9 mouse cellular contexts compared by ENCODE assay signal in the genomic region with DNA sequence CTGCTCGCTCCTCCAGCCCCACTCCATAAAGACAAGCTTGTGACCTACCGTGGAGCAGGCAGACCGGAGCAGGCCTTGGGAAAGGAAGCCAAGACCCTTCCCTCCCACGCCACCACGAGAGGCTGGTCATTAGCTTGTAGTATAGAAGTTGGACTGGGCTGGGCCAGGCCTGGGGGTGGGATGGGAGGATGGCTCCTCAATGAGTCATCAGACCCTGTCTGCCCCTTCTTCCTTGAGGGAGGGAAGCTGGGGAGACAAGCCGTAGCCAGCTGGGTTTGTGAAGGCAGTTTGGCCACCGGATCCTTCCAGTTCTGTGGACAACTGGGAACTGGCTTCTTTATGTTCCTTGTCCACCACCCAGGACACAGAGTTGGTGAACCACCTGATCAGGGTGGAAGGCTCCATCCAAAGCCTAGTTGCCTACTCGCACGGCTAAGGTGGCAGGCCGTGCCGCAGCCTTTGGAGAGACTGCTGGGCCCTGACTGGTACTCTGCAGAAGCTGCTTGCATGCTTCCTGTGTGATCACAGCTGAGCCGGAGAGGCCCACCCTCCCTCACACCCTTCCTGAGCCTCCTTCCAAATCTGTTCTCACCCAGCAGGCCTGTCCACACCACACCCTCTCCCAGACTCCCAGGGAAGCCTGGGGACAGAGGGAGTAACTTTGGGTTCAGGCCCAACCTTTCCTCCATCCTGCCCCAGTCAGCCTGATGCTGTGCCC. TPM values are rescaled to one million over a fixed set of nuclear protein-coding genes. Genes with fewer than 3 reads are reported as not detected.
A peak's percentile ranks its signal among the peaks of the same experiment; 100 is the strongest.
DNase-seq lines count a peak whose midpoint lies in the region; ATAC-seq and TF ChIP-seq lines count a peak whose summit lies in the region.
"Had no signal": no experiment of that assay in that cellular context is flagged by ENCODE, and none has a peak within 500 bp of the region (broad histone marks: within the 10 kb centered on the region; RNA-seq: fewer than 3 reads in every experiment).

No protein-coding gene starts in this region.

- no peak overlapping the region for H3K27ac ChIP-seq in limb, embryonic 14.5 days (replicated peaks; ENCODE audit: low read depth, low read length)
- no peak overlapping the region for H3K27ac ChIP-seq in limb, embryonic 10.5 days
- H3K27ac ChIP-seq in embryonic facial prominence, embryonic 10.5 days (replicated peaks): peak overlapping the region; percentile 36; the same call in 1 of the 2 replicates
- no peak overlapping the region for H3K27ac ChIP-seq in liver, embryonic 15.5 days (replicated peaks)
- H3K27ac ChIP-seq in forebrain, postnatal 0 days (ENCODE audit: low read depth, low read length): no peak overlapping the region
- H3K27ac ChIP-seq: macrophage had no signal

- no peak overlapping the region for H3K4me3 ChIP-seq in limb, embryonic 14.5 days (replicated peaks; ENCODE audit: low read length)
- no peak overlapping the region for H3K4me3 ChIP-seq in limb, embryonic 10.5 days
- no peak overlapping the region for H3K4me3 ChIP-seq in embryonic facial prominence, embryonic 10.5 days
- no peak overlapping the region for H3K4me3 ChIP-seq in liver, embryonic 15.5 days (replicated peaks)
- H3K4me3 ChIP-seq in forebrain, postnatal 0 days (ENCODE audit: low read depth, low read length): no peak overlapping the region

- no peaks in the 10 kb centered on the region for H3K27me3 ChIP-seq in limb, embryonic 14.5 days (ENCODE audit: control insufficient read depth, insufficient read depth, low read length)
- no peaks in the 10 kb centered on the region for H3K27me3 ChIP-seq in limb, embryonic 10.5 days (ENCODE audit: low read depth, poor library complexity, severe bottlenecking)
- H3K27me3 ChIP-seq in embryonic facial prominence, embryonic 10.5 days (replicated peaks; ENCODE audit: low read depth, poor library complexity, severe bottlenecking): no peaks in the 10 kb centered on the region
- H3K27me3 ChIP-seq in liver, embryonic 15.5 days: 0 out of 2 replicates have a peak, but pooled peaks cover 3% of the 10 kb centered on the region
- H3K27me3 ChIP-seq in forebrain, postnatal 0 days (ENCODE audit: insufficient read depth, low read length): no peaks in the 10 kb centered on the region

- H3K9me3 ChIP-seq in limb, embryonic 14.5 days (ENCODE audit: control insufficient read depth, low read length): no peaks in the 10 kb centered on the region
- H3K9me3 ChIP-seq in limb, embryonic 10.5 days (replicated peaks): no peaks in the 10 kb centered on the region
- H3K9me3 ChIP-seq in embryonic facial prominence, embryonic 10.5 days: peaks cover 4% of the 10 kb centered on the region
- 0 out of 2 replicates have a peak, but pooled peaks cover 3% of the 10 kb centered on the region for H3K9me3 ChIP-seq in liver, embryonic 15.5 days (replicated peaks)
- no peaks in the 10 kb centered on the region for H3K9me3 ChIP-seq in forebrain, postnatal 0 days (ENCODE audit: low read length)

- 0 out of 2 replicates have a peak, but pooled peaks have one; percentile 30 for ATAC-seq in limb, embryonic 14.5 days (ENCODE audit: low FRiP score, low read depth)
- ATAC-seq in liver, embryonic 15.5 days (ENCODE audit: insufficient read depth): 0 out of 2 replicates have a peak, but pooled peaks have one; percentile 22
- ATAC-seq in forebrain, postnatal 0 days: no peak

- TF ChIP-seq CTCF in forebrain, postnatal 0 days (IDR thresholded peaks at IDR 0.05; ENCODE audit: low read depth): no peak

- 72% methylated on average over 11 of the region's 12 CpGs for WGBS in limb, embryonic 14.5 days
- WGBS in limb, embryonic 10.5 days: 78% methylated on average over 12 of the region's 12 CpGs
- 88% methylated on average over 12 of the region's 12 CpGs for WGBS in embryonic facial prominence, embryonic 10.5 days
- WGBS in liver, embryonic 15.5 days (ENCODE audit: insufficient replicate concordance): 65% methylated on average over 12 of the region's 12 CpGs
- WGBS in forebrain, postnatal 0 days: 91% methylated on average over 12 of the region's 12 CpGs

- H3K4me1 ChIP-seq in limb, embryonic 14.5 days (ENCODE audit: control insufficient read depth, insufficient read depth, low read length): no peaks in the 10 kb centered on the region
- no peaks in the 10 kb centered on the region; the same call in 1 of the 2 replicates for H3K4me1 ChIP-seq in limb, embryonic 10.5 days
- H3K4me1 ChIP-seq in embryonic facial prominence, embryonic 10.5 days: 0 out of 2 replicates have a peak, but pooled peaks cover 6% of the 10 kb centered on the region
- H3K4me1 ChIP-seq in liver, embryonic 15.5 days (replicated peaks): peaks cover 19% of the 10 kb centered on the region
- no peaks in the 10 kb centered on the region for H3K4me1 ChIP-seq in forebrain, postnatal 0 days (ENCODE audit: insufficient read depth)

- no peak overlapping the region for H3K9ac ChIP-seq in limb, embryonic 14.5 days (ENCODE audit: low read depth, low read length, severe bottlenecking)
- H3K9ac ChIP-seq in liver, embryonic 15.5 days: no peak overlapping the region
- no peak overlapping the region for H3K9ac ChIP-seq in forebrain, postnatal 0 days

- no peak for DNase-seq in limb, embryonic 14.5 days (ENCODE audit: low spot score)
- no peak for DNase-seq in limb, embryonic 10.5 days (ENCODE audit: low spot score)
- no peak for DNase-seq in embryonic facial prominence, embryonic 10.5 days (ENCODE audit: low spot score)
- DNase-seq in heart, postnatal 25 days (ENCODE audit: low spot score): peak; percentile 78
- no peak for DNase-seq in right cerebral cortex, adult 2 months (ENCODE audit: low spot score in 2 of 2)
- no peak for DNase-seq in forebrain, postnatal 0 days
- no peak for DNase-seq in frontal cortex, postnatal 25 days (ENCODE audit: low spot score in 2 of 2)

- H3K36me3 ChIP-seq in limb, embryonic 14.5 days (ENCODE audit: control insufficient read depth, insufficient read depth, low read length): no peaks in the 10 kb centered on the region
- H3K36me3 ChIP-seq in limb, embryonic 10.5 days: no peaks in the 10 kb centered on the region
- no peaks in the 10 kb centered on the region for H3K36me3 ChIP-seq in embryonic facial prominence, embryonic 10.5 days (replicated peaks)
- H3K36me3 ChIP-seq in liver, embryonic 15.5 days (replicated peaks): no peaks in the 10 kb centered on the region
- H3K36me3 ChIP-seq in forebrain, postnatal 0 days (ENCODE audit: insufficient read depth): no peaks in the 10 kb centered on the region

- no peak for TF ChIP-seq POLR2A in limb, embryonic 14.5 days (IDR thresholded peaks at IDR 0.05; ENCODE audit: borderline replicate concordance, extremely low read depth, insufficient read depth, insufficient read length)

- intact Hi-C loops in heart, postnatal 25 days (cut with DNase I): no loop called here

- no peak overlapping the region for H3K4me2 ChIP-seq in limb, embryonic 14.5 days (replicated peaks; ENCODE audit: low read depth, low read length, severe bottlenecking)
- no peak overlapping the region for H3K4me2 ChIP-seq in liver, embryonic 15.5 days
- no peak overlapping the region for H3K4me2 ChIP-seq in forebrain, postnatal 0 days (ENCODE audit: low read depth)

RNA-seq across cellular contexts. Expression of a gene that starts 30.4 kb away (rescaled TPM):
- 1.7 and 2.2 TPM in 2 replicates for polyA plus RNA-seq in limb, embryonic 14.5 days (2012; rRNA removed)
- 3.3 and 3.4 TPM in 2 replicates for polyA plus RNA-seq in limb, embryonic 14.5 days (2014; fragmentation: Nextera tagmentation; extraction: Ambion mirVana)
- polyA plus RNA-seq in limb, embryonic 10.5 days (2016; fragmentation: Nextera tagmentation; extraction: Ambion mirVana): 0.84 and 0.92 TPM in 2 replicates
- polyA plus RNA-seq in embryonic facial prominence, embryonic 10.5 days (2016; fragmentation: Nextera tagmentation; extraction: Ambion mirVana): 12.6 and 19.6 TPM in 2 replicates
- 1 to 10 TPM; 4.1 to 4.3 TPM for total RNA-seq in heart, postnatal 25 days (2021)
- 3.1 and 3.6 TPM in 2 replicates for polyA plus RNA-seq in liver, embryonic 15.5 days (2015; fragmentation: Nextera tagmentation; extraction: Ambion mirVana)
- 4.4 and 4.5 TPM in 2 replicates for total RNA-seq in forebrain, postnatal 0 days (2014; rRNA removed)
- 4.3 and 6.8 TPM in 2 replicates for polyA plus RNA-seq in forebrain, postnatal 0 days (2015; fragmentation: Nextera tagmentation; extraction: Ambion mirVana)

RNA-seq across cellular contexts. Expression of a gene that starts 44.8 kb away (rescaled TPM):
- polyA plus RNA-seq in limb, embryonic 14.5 days (2012; rRNA removed): 18.0 and 24.2 TPM in 2 replicates
- polyA plus RNA-seq in limb, embryonic 14.5 days (2014; fragmentation: Nextera tagmentation; extraction: Ambion mirVana): 9.1 and 9.3 TPM in 2 replicates
- polyA plus RNA-seq in limb, embryonic 10.5 days (2016; fragmentation: Nextera tagmentation; extraction: Ambion mirVana): 7.6 and 8.0 TPM in 2 replicates
- 10.2 and 11.7 TPM in 2 replicates for polyA plus RNA-seq in embryonic facial prominence, embryonic 10.5 days (2016; fragmentation: Nextera tagmentation; extraction: Ambion mirVana)
- 10 to 100 TPM; 17.0 to 18.5 TPM for total RNA-seq in heart, postnatal 25 days (2021)
- polyA plus RNA-seq in liver, embryonic 15.5 days (2015; fragmentation: Nextera tagmentation; extraction: Ambion mirVana): 598 and 710 TPM in 2 replicates
- total RNA-seq in forebrain, postnatal 0 days (2014; rRNA removed): 104 TPM in 2 replicates
- polyA plus RNA-seq in forebrain, postnatal 0 days (2015; fragmentation: Nextera tagmentation; extraction: Ambion mirVana): 37.4 and 41.9 TPM in 2 replicates

RNA-seq across cellular contexts. Expression of a gene that starts 47.9 kb away (rescaled TPM):
- polyA plus RNA-seq in limb, embryonic 14.5 days (2012; rRNA removed): 0.10 and 0.12 TPM in 2 replicates
- polyA plus RNA-seq in limb, embryonic 14.5 days (2014; fragmentation: Nextera tagmentation; extraction: Ambion mirVana): 0.07 and 0.19 TPM in 2 replicates
- not detected in 2 replicates for polyA plus RNA-seq in limb, embryonic 10.5 days (2016; fragmentation: Nextera tagmentation; extraction: Ambion mirVana)
- polyA plus RNA-seq in embryonic facial prominence, embryonic 10.5 days (2016; fragmentation: Nextera tagmentation; extraction: Ambion mirVana): 0.46 and 0.58 TPM in 2 replicates
- total RNA-seq in heart, postnatal 25 days (2021): 10 to 100 TPM; 22.3 to 28.8 TPM
- polyA plus RNA-seq in liver, embryonic 15.5 days (2015; fragmentation: Nextera tagmentation; extraction: Ambion mirVana): 0.07 and 0.08 TPM in 2 replicates
- total RNA-seq in forebrain, postnatal 0 days (2014; rRNA removed): 10.3 and 11.2 TPM in 2 replicates
- 4.5 and 6.3 TPM in 2 replicates for polyA plus RNA-seq in forebrain, postnatal 0 days (2015; fragmentation: Nextera tagmentation; extraction: Ambion mirVana)
- polyA plus RNA-seq: macrophage had no signal

Comparison
In these comparisons a context has a peak if more than half of its experiments do, and no peak if none do; other contexts are left out.
1. RNA of a gene that starts 44.8 kb away (polyA plus RNA-seq): 598 to 710 TPM in liver, embryonic 15.5 days; 37.4 to 41.9 TPM in forebrain, postnatal 0 days, 9.1 to 24.2 TPM in limb, embryonic 14.5 days, 10.2 to 11.7 TPM in embryonic facial prominence, embryonic 10.5 days and 7.6 to 8.0 TPM in limb, embryonic 10.5 days; every median in the first group is over 10 times any median in the second.